In genomic region chr4:49038311-49038710, GRCm38 (mm10) we compare ENCODE assay signal across 17 mouse cellular contexts. TPM values are rescaled to one million over a fixed set of nuclear protein-coding genes. Genes with fewer than 3 reads are reported as not detected.
"Had no signal": no experiment of that assay in that cellular context is flagged by ENCODE, and none has a peak within 500 bp of the region (broad histone marks: within the 10 kb centered on the region; RNA-seq: fewer than 3 reads in every experiment).

No protein-coding gene starts in this region.

- H3K4me1 ChIP-seq: kidney, embryonic 15.5 days; liver, embryonic 13.5 days; neural tube, embryonic 13.5 days had no signal

- H3K4me2 ChIP-seq: kidney, embryonic 15.5 days; liver, embryonic 13.5 days; neural tube, embryonic 13.5 days had no signal

- DNase-seq: kidney, adult 8-10 months; kidney, postnatal 10 days; kidney, postnatal 36 days; liver, embryonic 13.5 days; lung, adult 2 months; lung, postnatal 14 days; lung, postnatal 4 days; midbrain, embryonic 14.5 days; thymus, adult 18-20 months; thymus, postnatal 36 days had no signal

- H3K9ac ChIP-seq: kidney, embryonic 15.5 days; liver, embryonic 13.5 days; neural tube, embryonic 13.5 days had no signal

- H3K27me3 ChIP-seq: kidney, embryonic 15.5 days; liver, embryonic 13.5 days; neural tube, embryonic 13.5 days had no signal

- H3K36me3 ChIP-seq: kidney, embryonic 15.5 days; liver, embryonic 13.5 days; neural tube, embryonic 13.5 days had no signal

- H3K4me3 ChIP-seq: kidney, embryonic 15.5 days; liver, embryonic 13.5 days; neural tube, embryonic 13.5 days had no signal

- H3K9me3 ChIP-seq: kidney, embryonic 15.5 days; liver, embryonic 13.5 days; neural tube, embryonic 13.5 days had no signal

- H3K27ac ChIP-seq: kidney, embryonic 15.5 days; liver, embryonic 13.5 days; neural tube, embryonic 13.5 days had no signal

RNA-seq across cellular contexts. Expression of gene Plppr1, which starts 20.8 kb away (rescaled TPM):
- total RNA-seq: megakaryocyte progenitor cell, adult 5-6 weeks; megakaryocyte-erythroid progenitor cell, adult 5-6 weeks had no signal
- polyA plus RNA-seq: liver, adult 2 months; lung, adult 2 months; testis, adult 2 months; urinary bladder, adult 2 months had no signal
